Mouse (Mus musculus) heart, adult 2 months (tissue): ENCODE data around the gene Slc25a12. TPM values are rescaled to one million over a fixed set of nuclear protein-coding genes. Genes with fewer than 3 reads are reported as not detected.

Experiments
- DNase-seq, 2 experiments: peaks; one replicate each; pipeline ENCODE4 v3.0.0; 2021
- H3K27ac ChIP-seq: fragments of 200-600 bp; 2 replicates; pipeline ENCODE4 v1.8.1; 2022
- H3K27me3 ChIP-seq: fragments of 200-500 bp; 2 replicates; pipeline ENCODE4 v1.6.1; 2012; ENCODE audit warnings: mild to moderate bottlenecking, low read length, inconsistent platforms, mixed read lengths; ENCODE audit not compliant: control insufficient read depth, insufficient read depth
- H3K36me3 ChIP-seq: fragments of 200-500 bp; 2 replicates; pipeline ENCODE4 v1.6.1; 2012; ENCODE audit warnings: low read length, inconsistent platforms; ENCODE audit not compliant: control insufficient read depth, insufficient read depth
- H3K4me1 ChIP-seq: fragments of 200-500 bp; 2 replicates; pipeline ENCODE4 v1.6.1; 2011; ENCODE audit warnings: low read length; ENCODE audit not compliant: control insufficient read depth, insufficient read depth
- H3K4me3 ChIP-seq: fragments of 200-600 bp; 2 replicates; pipeline ENCODE4 v1.8.1; 2022
- H3K79me2 ChIP-seq: fragments of 200-500 bp; replicated peaks from 2 replicates; pipeline ENCODE4 v1.6.1; 2012; ENCODE audit warnings: mild to moderate bottlenecking, inconsistent platforms, low read length, moderate library complexity, mixed read lengths; ENCODE audit not compliant: control insufficient read depth, insufficient read depth
- H3K9ac ChIP-seq: fragments of 200-500 bp; 2 replicates; pipeline ENCODE4 v1.6.1; 2012; ENCODE audit warnings: low read depth, mild to moderate bottlenecking, control low read depth, inconsistent platforms, low read length, mixed read lengths
- CTCF ChIP-seq: fragments of 200-600 bp; IDR thresholded peaks from 2 replicates; pipeline ENCODE4 v1.8.1; 2022; ENCODE audit warnings: antibody characterized with exemption, mild to moderate bottlenecking, moderate library complexity
- EP300 ChIP-seq: fragments of 200-500 bp; IDR thresholded peaks from 2 replicates; pipeline ENCODE4 v1.6.1; 2011; ENCODE audit warnings: low read depth, low read length, control low read depth; ENCODE audit not compliant: insufficient read depth
- POLR2A ChIP-seq: fragments of 200-500 bp; IDR thresholded peaks from 2 replicates; pipeline ENCODE4 v1.6.1; 2011; ENCODE audit warnings: mild to moderate bottlenecking, low read depth, low read length, control low read depth; ENCODE audit not compliant: insufficient read depth
- WGBS: fragments of 180-500 bp; shearing (Covaris S2); methylation state at CpG from one replicate; pipeline ENCODE4 v1.1.7; 2018; 5-methylcytosine and 5-hydroxymethylcytosine counted together
- intact Hi-C: fragments of 180-260 bp; cut with DNase I; formaldehyde crosslinking; loops from one replicate; pipeline ENCODE4 v1.15.1; 2025
- polyA plus RNA-seq: library from polyadenylated mRNA; depleted of rRNA; stranded (reverse); fragments of >200 nt; gene quantifications from 2 replicates; pipeline ENCODE4 v1.2.3, GENCODE M21; 2012
- total RNA-seq, 2 experiments: library from RNA; stranded (reverse); gene quantifications; 2 replicates each; pipeline ENCODE4 v1.2.3; 2021

The Slc25a12 gene
- total and polyA plus RNA-seq, 3 experiments = 154 to 252 (median 228) TPM

GRCm38 (mm10) chr2:71333986-71334822 lies 33.3 kb downstream of the Slc25a12 start:
- intact Hi-C loops = no loop called here
- Histone ChIP-seq H3K79me2 (no peaks in the 10 kb centered on the region), H3K4me1 (no peaks in the 10 kb centered on the region), H3K27ac (no peak overlapping the region), H3K4me3 (no peak overlapping the region), H3K27me3 (no peaks in the 10 kb centered on the region), H3K9ac (no peak overlapping the region), H3K36me3 (no peaks in the 10 kb centered on the region; the same call in none of the 2 replicates)
- no peak for DNase-seq
- TF ChIP-seq CTCF (no peak), POLR2A (no peak), EP300 (no peak)
- 90% methylated on average over 22 of the region's 22 CpGs for WGBS

- Histone ChIP-seq H3K9ac (no peak overlapping the region), H3K4me3 (no peak overlapping the region), H3K27ac (no peak overlapping the region), H3K36me3 (peaks cover 5% of the 10 kb centered on the region), H3K27me3 (no peaks in the 10 kb centered on the region), H3K4me1 (peaks cover 1% of the 10 kb centered on the region; the same call in 1 of the 2 replicates), H3K79me2 (no peaks in the 10 kb centered on the region)
- no peak for DNase-seq
- 95% methylated on average over 3 of the region's 3 CpGs for WGBS
- intact Hi-C loops = loop anchor here (5.0 kb wide), 1 partner anchor 58 kb away; the partner anchor contains the start of gene Hat1
- TF ChIP-seq CTCF (no peak), EP300 (no peak), POLR2A (no peak)
Measured at GRCm38 (mm10) chr2:71329761-71330160, 37.8 kb downstream of the Slc25a12 start.

DNA sequence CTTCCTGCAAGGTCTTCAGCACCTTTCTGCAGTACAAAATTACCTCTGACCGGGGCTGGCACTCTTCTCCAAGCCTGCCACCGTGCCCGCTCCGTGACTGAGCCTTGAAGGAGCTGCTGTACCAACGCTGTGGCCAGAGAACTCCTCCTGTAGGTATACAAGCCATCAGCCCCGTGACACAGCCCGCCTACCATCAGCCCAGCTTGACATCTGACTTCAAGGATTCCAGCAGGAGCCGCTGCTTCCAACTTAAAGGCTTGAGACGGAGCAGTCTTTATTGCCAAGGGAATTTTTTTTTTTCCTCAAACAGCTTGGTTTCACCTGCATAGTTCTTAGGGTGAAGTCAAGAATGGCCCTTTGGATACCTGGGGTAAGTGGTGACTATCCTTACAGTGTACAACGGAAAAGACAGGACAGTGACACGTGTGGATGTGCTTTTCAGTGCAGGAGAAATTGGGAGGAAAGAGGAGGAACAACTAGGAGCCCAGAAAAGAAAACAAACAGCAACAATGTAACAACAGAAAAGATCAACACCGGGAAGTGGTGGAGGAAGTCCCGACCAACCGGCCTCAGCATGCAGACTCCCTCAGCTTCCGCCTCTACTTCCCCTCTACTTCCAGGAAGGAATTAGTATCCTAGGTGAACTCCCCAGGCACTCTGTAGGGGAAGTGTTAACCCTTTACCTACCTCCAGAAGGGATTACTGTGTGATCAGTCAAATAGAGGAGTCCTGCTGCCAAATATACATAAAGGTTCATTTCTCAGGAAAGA lies 39.0 kb downstream of the Slc25a12 start:
- intact Hi-C loops = loop anchor here (5.0 kb wide), 1 partner anchor 59 kb away; the partner anchor contains the start of gene Hat1
- H3K27me3 ChIP-seq = no peaks in the 10 kb centered on the region
- peaks cover 5% of the 10 kb centered on the region for H3K36me3 ChIP-seq
- H3K4me1 ChIP-seq = peaks cover 1% of the 10 kb centered on the region; the same call in 1 of the 2 replicates
- no peak for TF ChIP-seq CTCF
- TF ChIP-seq EP300 = no peak
- no peak for TF ChIP-seq POLR2A
- H3K27ac ChIP-seq = no peak overlapping the region
- H3K4me3 ChIP-seq = no peak overlapping the region
- 56% methylated on average over 15 of the region's 15 CpGs for WGBS
- H3K79me2 ChIP-seq = no peaks in the 10 kb centered on the region
- no peak for DNase-seq
- no peak overlapping the region for H3K9ac ChIP-seq

GRCm38 (mm10) chr2:71327715-71328114 lies 39.8 kb downstream of the Slc25a12 start:
- no peak overlapping the region for H3K9ac ChIP-seq
- H3K27ac ChIP-seq = no peak overlapping the region
- WGBS = 18% methylated on average over 2 of the region's 2 CpGs
- TF ChIP-seq EP300 = no peak
- no peak for TF ChIP-seq POLR2A
- no peak for TF ChIP-seq CTCF
- no peaks in the 10 kb centered on the region for H3K79me2 ChIP-seq
- DNase-seq = no peak
- H3K36me3 ChIP-seq = peaks cover 5% of the 10 kb centered on the region
- H3K4me3 ChIP-seq = no peak overlapping the region
- H3K4me1 ChIP-seq = peaks cover 1% of the 10 kb centered on the region; the same call in 1 of the 2 replicates
- intact Hi-C loops = loop anchor here (5.0 kb wide), 1 partner anchor 60 kb away; the partner anchor contains the start of gene Hat1
- no peaks in the 10 kb centered on the region for H3K27me3 ChIP-seq

- H3K27me3 ChIP-seq = no peaks in the 10 kb centered on the region
- H3K4me3 ChIP-seq = no peak overlapping the region
- WGBS = 73% methylated on average over 11 of the region's 11 CpGs
- H3K79me2 ChIP-seq = no peaks in the 10 kb centered on the region
- no peak for DNase-seq
- TF ChIP-seq CTCF (no peak), POLR2A (no peak), EP300 (no peak)
- intact Hi-C loops = loop anchor here (5.0 kb wide), 1 partner anchor 60 kb away; the partner anchor contains the start of gene Hat1
- peaks cover 1% of the 10 kb centered on the region; the same call in 1 of the 2 replicates for H3K4me1 ChIP-seq
- peaks cover 5% of the 10 kb centered on the region for H3K36me3 ChIP-seq
- no peak overlapping the region for H3K27ac ChIP-seq
- no peak overlapping the region for H3K9ac ChIP-seq
Measured at GRCm38 (mm10) chr2:71326766-71327464, 40.6 kb downstream of the Slc25a12 start.
